Mouse (Mus musculus): Measurements from ENCODE around the gene Olfr1257. TPM values are rescaled to one million over a fixed set of nuclear protein-coding genes. Genes with fewer than 3 reads are reported as not detected.
"Not testable (repeated sequence)": the region's sequence is repeated elsewhere in the genome, so short reads cannot be mapped to it uniquely, and the experiment has no call there.

Gene Olfr1257
- polyA plus RNA-seq (2016; fragmentation: Nextera tagmentation; extraction: Ambion mirVana): not detected in 2 replicates

- Histone ChIP-seq H3K9me3 (replicated peaks) (peaks cover 2% of the 10 kb centered on the region; the same call in 1 of the 2 replicates), H3K9ac (no peak within 1 kb of the TSS), H3K4me2 (no peak within 1 kb of the TSS), H3K4me3 (no peak within 1 kb of the TSS), H3K4me1 (replicated peaks) (no peaks in the 10 kb centered on the region), H3K27ac (ENCODE audit: poor library complexity, severe bottlenecking) (no peak within 1 kb of the TSS), H3K36me3 (no peaks in the 10 kb centered on the region), H3K27me3 (replicated peaks) (no peaks in the 10 kb centered on the region)
- 73% methylated on average over 1 of the region's 1 CpGs for WGBS
- no peak for ATAC-seq (ENCODE audit: insufficient number of reproducible peaks, low FRiP score)
Observed at GRCm38 (mm10) chr2:89878137-89878536, at the start of gene Olfr1257. TSS of gene Olfr1257 (plus strand) at chr2:89878437.

DNA sequence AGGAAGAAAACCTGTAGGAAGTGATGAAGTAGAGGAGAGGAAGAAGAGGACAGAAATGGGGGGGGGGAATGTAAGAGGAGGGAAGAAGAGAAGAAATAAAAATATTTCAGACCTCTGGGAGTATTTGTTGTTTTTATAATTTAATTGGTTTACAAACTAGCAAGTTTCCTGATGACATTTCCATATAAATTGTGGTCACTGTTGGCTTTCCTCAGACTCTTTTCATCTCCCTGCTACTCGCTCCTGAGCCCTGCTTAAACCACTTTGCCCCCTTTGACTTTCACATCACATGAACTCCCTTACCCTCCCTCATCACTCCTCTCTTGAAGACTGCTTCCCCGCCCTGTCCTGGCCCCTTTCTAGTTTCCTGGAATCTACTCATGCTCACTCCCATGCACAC, 36.8 kb upstream of the Olfr1257 start, which contains the start of gene Olfr1256:
Olfr1256 (minus strand) TSS at position 101 of the 400 bp plus-strand sequence.
- Histone ChIP-seq H3K27me3 (replicated peaks) (no peaks in the 10 kb centered on the region), H3K9me3 (replicated peaks) (no peaks in the 10 kb centered on the region), H3K4me2 (no peak within 1 kb of the TSS), H3K27ac (ENCODE audit: poor library complexity, severe bottlenecking) (no peak within 1 kb of the TSS), H3K4me3 (no peak within 1 kb of the TSS), H3K9ac (no peak within 1 kb of the TSS), H3K4me1 (replicated peaks) (no peaks in the 10 kb centered on the region), H3K36me3 (no peaks in the 10 kb centered on the region)
- 37% methylated on average over 2 of the region's 2 CpGs for WGBS
- no peak for ATAC-seq (ENCODE audit: insufficient number of reproducible peaks, low FRiP score)

- H3K4me2 ChIP-seq: no peak within 1 kb of the TSS
- H3K27ac ChIP-seq (ENCODE audit: poor library complexity, severe bottlenecking): no peak within 1 kb of the TSS
- no peak within 1 kb of the TSS for H3K4me3 ChIP-seq
- WGBS: 78% methylated on average over 5 of the region's 5 CpGs
- H3K36me3 ChIP-seq: no peaks in the 10 kb centered on the region
- no peaks in the 10 kb centered on the region for H3K4me1 ChIP-seq (replicated peaks)
- no peak for ATAC-seq (ENCODE audit: insufficient number of reproducible peaks, low FRiP score)
- no peaks in the 10 kb centered on the region for H3K9me3 ChIP-seq (replicated peaks)
- no peaks in the 10 kb centered on the region for H3K27me3 ChIP-seq (replicated peaks)
- H3K9ac ChIP-seq: no peak within 1 kb of the TSS
Observed at GRCm38 (mm10) chr2:89848105-89848504, 30.1 kb upstream of the Olfr1257 start, which contains the start of gene Olfr48. TSS of gene Olfr48 (minus strand) at chr2:89848205.

DNA sequence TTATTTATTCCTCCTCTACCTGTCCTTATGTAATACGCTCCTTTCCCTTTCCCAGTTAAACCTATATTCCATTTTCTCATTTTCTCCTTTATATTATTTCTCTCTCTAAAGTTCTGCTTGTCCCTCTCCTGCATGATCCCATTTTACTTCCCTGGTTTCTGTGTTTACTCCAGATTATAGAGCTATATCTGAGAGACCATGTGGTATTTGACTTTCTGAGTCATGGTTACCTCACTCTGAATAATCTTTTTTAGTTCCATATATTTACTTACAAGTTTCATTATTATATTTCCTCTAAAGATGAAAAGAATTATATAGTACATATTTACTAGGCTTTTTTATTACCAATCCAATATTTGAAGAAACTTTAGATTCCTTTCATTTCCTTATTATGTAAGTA, 29.0 kb upstream of the Olfr1257 start:
- no peak for ATAC-seq (ENCODE audit: insufficient number of reproducible peaks, low FRiP score)
- no peak overlapping the region for H3K9ac ChIP-seq
- no peak overlapping the region for H3K4me2 ChIP-seq
- H3K27me3 ChIP-seq (replicated peaks): no peaks in the 10 kb centered on the region
- no peak overlapping the region for H3K27ac ChIP-seq (ENCODE audit: poor library complexity, severe bottlenecking)
- no peaks in the 10 kb centered on the region for H3K9me3 ChIP-seq (replicated peaks)
- 81% methylated on average over 1 of the region's 1 CpGs for whole genome bisulfite sequencing
- no peak overlapping the region for H3K4me3 ChIP-seq
- H3K36me3 ChIP-seq: no peaks in the 10 kb centered on the region
- H3K4me1 ChIP-seq (replicated peaks): no peaks in the 10 kb centered on the region

GRCm38 (mm10) chr2:89912616-89913015, 34.4 kb downstream of the Olfr1257 start:
- not testable (repeated sequence) for H3K4me3 ChIP-seq; H3K9ac ChIP-seq; H3K36me3 ChIP-seq; H3K9me3 ChIP-seq (replicated peaks); H3K4me1 ChIP-seq (replicated peaks); ATAC-seq (ENCODE audit: insufficient number of reproducible peaks, low FRiP score); H3K27me3 ChIP-seq (replicated peaks); H3K4me2 ChIP-seq; H3K27ac ChIP-seq (ENCODE audit: poor library complexity, severe bottlenecking)
- 80% methylated on average over 9 of the region's 9 CpGs for WGBS

DNA sequence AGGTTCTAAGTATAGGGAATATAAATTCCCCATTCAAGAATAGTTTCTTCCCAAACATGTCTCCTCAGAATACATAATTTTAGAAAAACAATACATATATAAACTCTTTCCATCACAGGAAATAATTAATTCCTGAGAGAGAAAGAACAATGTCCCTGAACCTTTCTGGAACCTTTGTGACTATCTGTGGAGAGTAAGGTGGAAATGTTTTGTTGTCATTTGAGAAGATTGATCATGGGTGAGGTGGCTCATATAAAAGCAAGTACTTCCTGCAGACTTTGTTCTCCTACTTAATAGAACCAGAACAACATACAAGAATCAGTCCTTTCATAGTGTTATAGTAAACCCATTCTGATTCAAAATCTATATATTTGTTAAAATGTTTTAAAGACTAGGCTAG, 48.8 kb downstream of the Olfr1257 start, which contains the start of gene Olfr1258:
Olfr1258 (plus strand) TSS at position 301 of the 400 bp plus-strand sequence.
- Histone ChIP-seq H3K4me1 (replicated peaks) (no peaks in the 10 kb centered on the region), H3K36me3 (no peaks in the 10 kb centered on the region), H3K9ac (no peak within 1 kb of the TSS), H3K4me3 (no peak within 1 kb of the TSS), H3K27ac (ENCODE audit: poor library complexity, severe bottlenecking) (no peak within 1 kb of the TSS), H3K4me2 (no peak within 1 kb of the TSS), H3K9me3 (replicated peaks) (no peaks in the 10 kb centered on the region), H3K27me3 (replicated peaks) (no peaks in the 10 kb centered on the region)
- no peak for ATAC-seq (ENCODE audit: insufficient number of reproducible peaks, low FRiP score)

Other genes with a start within 250 kb of the Olfr1257 start
- gene Olfr1249, start 243.5 kb upstream of the Olfr1257 start, polyA plus RNA-seq (2016; fragmentation: Nextera tagmentation; extraction: Ambion mirVana): not detected in 2 replicates
- not detected in 2 replicates for gene Olfr1250, start 217.0 kb upstream of the Olfr1257 start, polyA plus RNA-seq (2016; fragmentation: Nextera tagmentation; extraction: Ambion mirVana)
- not detected in 2 replicates for gene Olfr1251, start 206.5 kb upstream of the Olfr1257 start, polyA plus RNA-seq (2016; fragmentation: Nextera tagmentation; extraction: Ambion mirVana)
- gene Olfr1252, start 153.4 kb upstream of the Olfr1257 start, polyA plus RNA-seq (2016; fragmentation: Nextera tagmentation; extraction: Ambion mirVana): not detected in 2 replicates
- gene Olfr1253, start 121.3 kb upstream of the Olfr1257 start, polyA plus RNA-seq (2016; fragmentation: Nextera tagmentation; extraction: Ambion mirVana): not detected in 2 replicates
- gene Olfr1254, start 84.8 kb upstream of the Olfr1257 start, polyA plus RNA-seq (2016; fragmentation: Nextera tagmentation; extraction: Ambion mirVana): not detected in 2 replicates
- gene Olfr1255, start 66.4 kb upstream of the Olfr1257 start, polyA plus RNA-seq (2016; fragmentation: Nextera tagmentation; extraction: Ambion mirVana): not detected in 2 replicates
- not detected in 2 replicates for gene Olfr1256, start 36.9 kb upstream of the Olfr1257 start, polyA plus RNA-seq (2016; fragmentation: Nextera tagmentation; extraction: Ambion mirVana)
- not detected in 2 replicates for gene Olfr48, start 30.2 kb upstream of the Olfr1257 start, polyA plus RNA-seq (2016; fragmentation: Nextera tagmentation; extraction: Ambion mirVana)
- gene Olfr1258, start 48.9 kb downstream of the Olfr1257 start, polyA plus RNA-seq (2016; fragmentation: Nextera tagmentation; extraction: Ambion mirVana): not detected in 2 replicates
- gene Olfr1259, start 70.2 kb downstream of the Olfr1257 start, polyA plus RNA-seq (2016; fragmentation: Nextera tagmentation; extraction: Ambion mirVana): not detected in 2 replicates
- gene Olfr1260, start 95.9 kb downstream of the Olfr1257 start, polyA plus RNA-seq (2016; fragmentation: Nextera tagmentation; extraction: Ambion mirVana): not detected in 2 replicates
- not detected in 2 replicates for gene Olfr1261, start 112.8 kb downstream of the Olfr1257 start, polyA plus RNA-seq (2016; fragmentation: Nextera tagmentation; extraction: Ambion mirVana)
- not detected in 2 replicates for gene Olfr1262, start 121.7 kb downstream of the Olfr1257 start, polyA plus RNA-seq (2016; fragmentation: Nextera tagmentation; extraction: Ambion mirVana)
- not detected in 2 replicates for gene Olfr1263, start 133.7 kb downstream of the Olfr1257 start, polyA plus RNA-seq (2016; fragmentation: Nextera tagmentation; extraction: Ambion mirVana)
- gene Olfr1264, start 147.1 kb downstream of the Olfr1257 start, polyA plus RNA-seq (2016; fragmentation: Nextera tagmentation; extraction: Ambion mirVana): not detected in 2 replicates
- gene Olfr1265, start 156.9 kb downstream of the Olfr1257 start, polyA plus RNA-seq (2016; fragmentation: Nextera tagmentation; extraction: Ambion mirVana): not detected in 2 replicates
- gene Olfr140, start 185.2 kb downstream of the Olfr1257 start, polyA plus RNA-seq (2016; fragmentation: Nextera tagmentation; extraction: Ambion mirVana): not detected in 2 replicates
- gene Olfr1269, start 243.0 kb downstream of the Olfr1257 start, polyA plus RNA-seq (2016; fragmentation: Nextera tagmentation; extraction: Ambion mirVana): not detected in 2 replicates

Data from heart, embryonic 12.5 days (tissue).